Mouse (Mus musculus): Measurements from ENCODE around the gene Idua.

GRCm38 (mm10) chr5:108671757-108672156 is 11.6 kb downstream of the Idua start:
- TF ChIP-seq POLR2A (IDR thresholded peaks at IDR 0.05; ENCODE audit: borderline replicate concordance, extremely low read depth, insufficient read depth, insufficient read length, poor library complexity, severe bottlenecking) (no peak), CTCF (IDR thresholded peaks at IDR 0.05; ENCODE audit: borderline replicate concordance, extremely low read depth, insufficient read depth, insufficient read length) (no peak)
